9 mouse cellular contexts compared by ENCODE assay signal in the genomic region with DNA sequence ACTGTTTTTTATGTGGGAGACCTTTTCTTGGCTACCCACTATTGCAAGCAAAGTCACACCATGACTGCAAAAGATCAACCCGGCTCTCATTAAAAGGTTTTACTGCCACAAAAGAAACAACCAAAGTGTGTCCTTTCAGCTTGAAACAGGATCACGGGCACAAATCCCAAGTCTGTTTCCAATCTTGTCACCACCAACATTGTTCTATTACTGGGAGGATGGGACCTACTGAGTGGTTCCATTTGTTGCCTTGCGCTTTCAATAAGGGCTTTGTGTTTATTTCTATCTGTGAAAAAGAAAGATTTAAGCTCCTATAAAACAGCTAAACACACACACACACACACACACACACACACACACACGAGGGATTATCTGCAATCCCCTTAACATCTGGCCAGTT. TPM values are rescaled to one million over a fixed set of nuclear protein-coding genes. Genes with fewer than 3 reads are reported as not detected.
A peak's percentile ranks its signal among the peaks of the same experiment; 100 is the strongest.
DNase-seq lines count a peak whose midpoint lies in the region; ATAC-seq and TF ChIP-seq lines count a peak whose summit lies in the region.
"Had no signal": no experiment of that assay in that cellular context is flagged by ENCODE, and none has a peak within 500 bp of the region (broad histone marks: within the 10 kb centered on the region; RNA-seq: fewer than 3 reads in every experiment).

No protein-coding gene starts in this region.

- H3K4me3 ChIP-seq in heart, embryonic 13.5 days = peak overlapping the region; percentile 95
- no peak overlapping the region for H3K4me3 ChIP-seq in cortical plate, adult 2 months (ENCODE audit: insufficient read depth, low read length)
- H3K4me3 ChIP-seq in midbrain, embryonic 12.5 days = peak overlapping the region; percentile 72

- TF ChIP-seq POLR2A in cortical plate, adult 2 months (IDR thresholded peaks at IDR 0.05; ENCODE audit: extremely low read depth, insufficient read depth, low read length) = no peak

- no peaks in the 10 kb centered on the region for H3K36me3 ChIP-seq in heart, embryonic 13.5 days
- H3K36me3 ChIP-seq in midbrain, embryonic 12.5 days = no peaks in the 10 kb centered on the region

- no peak for TF ChIP-seq CTCF in cortical plate, adult 2 months (IDR thresholded peaks at IDR 0.05; ENCODE audit: extremely low read depth, insufficient read depth, low read length)

- WGBS in heart, embryonic 13.5 days = 21% methylated on average over 4 of the region's 4 CpGs
- 5% methylated on average over 4 of the region's 4 CpGs for WGBS in midbrain, embryonic 12.5 days

- ATAC-seq in heart, embryonic 13.5 days (ENCODE audit: extremely low read depth, insufficient number of reproducible peaks, low FRiP score, low TSS enrichment) = no peak
- no peak for ATAC-seq in midbrain, embryonic 12.5 days (ENCODE audit: low FRiP score, low read depth)
- ATAC-seq: CD4-positive, CD25-positive, alpha-beta regulatory T cell, adult 4 months had no signal

- no peaks in the 10 kb centered on the region for H3K9me3 ChIP-seq in heart, embryonic 13.5 days
- H3K9me3 ChIP-seq in midbrain, embryonic 12.5 days = 0 out of 2 replicates have a peak, but pooled peaks cover 4% of the 10 kb centered on the region

- H3K4me1 ChIP-seq in heart, embryonic 13.5 days = peaks cover 52% of the 10 kb centered on the region
- H3K4me1 ChIP-seq in cortical plate, adult 2 months (ENCODE audit: control insufficient read depth, insufficient read depth, low read length) = no peaks in the 10 kb centered on the region
- peaks cover 5% of the 10 kb centered on the region; the same call in 1 of the 2 replicates for H3K4me1 ChIP-seq in midbrain, embryonic 12.5 days

- intact Hi-C loops in heart, postnatal 10 days (cut with DNase I) = loop anchor here (2.0 kb wide), 1 partner anchor 14 kb away; no protein-coding TSS in a partner anchor

- peak overlapping the region; percentile 69 for H3K4me2 ChIP-seq in heart, embryonic 13.5 days
- H3K4me2 ChIP-seq in midbrain, embryonic 12.5 days (replicated peaks) = peak overlapping the region; percentile 76

- peak overlapping the region; percentile 97 for H3K27ac ChIP-seq in heart, embryonic 13.5 days (replicated peaks)
- peak overlapping the region; percentile 78 for H3K27ac ChIP-seq in cortical plate, adult 2 months (ENCODE audit: insufficient read depth, low read length)
- H3K27ac ChIP-seq in midbrain, embryonic 12.5 days (replicated peaks) = no peak overlapping the region

- DNase-seq in heart, postnatal 4 days = no peak
- DNase-seq in heart, postnatal 10 days = peak; percentile 44 to 51
- DNase-seq in thymus, postnatal 4 days = no peak
- DNase-seq in left cerebral cortex, adult 8-10 months (ENCODE audit: low spot score in 2 of 2) = no peak
- DNase-seq in cerebellum, postnatal 25 days = no peak

- H3K9ac ChIP-seq in heart, embryonic 13.5 days = peak overlapping the region; percentile 98
- no peak overlapping the region for H3K9ac ChIP-seq in midbrain, embryonic 12.5 days (replicated peaks)

- no peaks in the 10 kb centered on the region for H3K27me3 ChIP-seq in heart, embryonic 13.5 days (replicated peaks)
- H3K27me3 ChIP-seq in midbrain, embryonic 12.5 days = peaks cover 11% of the 10 kb centered on the region

RNA-seq across cellular contexts. Expression of a gene that starts 1.8 kb away (rescaled TPM):
- 10.3 and 12.3 TPM in 2 replicates for polyA plus RNA-seq in heart, embryonic 13.5 days (2015; fragmentation: Nextera tagmentation; extraction: Ambion mirVana)
- 10 to 100 TPM; 85.5 to 86.4 TPM for total RNA-seq in heart, postnatal 4 days (2021)
- 2.6 and 4.0 TPM in 2 replicates for polyA plus RNA-seq in cortical plate, adult 2 months (2012; rRNA removed)
- 10 to 100 TPM; 61.9 to 64.6 TPM for total RNA-seq in heart, postnatal 10 days (2021)
- 5.5 and 5.7 TPM in 2 replicates for polyA plus RNA-seq in midbrain, embryonic 12.5 days (2016; fragmentation: Nextera tagmentation; extraction: Ambion mirVana)
- 1 to 10 TPM; 6.6 to 8.7 (median 8.2) TPM for total RNA-seq in left cerebral cortex, adult 8-10 months (2022)

RNA-seq across cellular contexts. Expression of a gene that starts 40.2 kb away (rescaled TPM):
- polyA plus RNA-seq in heart, embryonic 13.5 days (2015; fragmentation: Nextera tagmentation; extraction: Ambion mirVana) = 18.5 and 21.3 TPM in 2 replicates
- 1 to 10 TPM; 6.4 to 8.8 TPM for total RNA-seq in heart, postnatal 4 days (2021)
- 21.0 and 23.1 TPM in 2 replicates for polyA plus RNA-seq in cortical plate, adult 2 months (2012; rRNA removed)
- total RNA-seq in heart, postnatal 10 days (2021) = 1 to 10 TPM; 7.1 to 8.7 TPM
- 49.3 and 50.1 TPM in 2 replicates for polyA plus RNA-seq in midbrain, embryonic 12.5 days (2016; fragmentation: Nextera tagmentation; extraction: Ambion mirVana)
- 10 to 100 TPM; 26.6 to 31.1 (median 28.9) TPM for total RNA-seq in left cerebral cortex, adult 8-10 months (2022)

Comparison
In these comparisons a context has a peak if more than half of its experiments do, and no peak if none do; other contexts are left out.
1. DNase-seq: peak in heart, postnatal 10 days (2 of 2); none in heart, postnatal 4 days (single experiment), thymus, postnatal 4 days (single experiment), left cerebral cortex, adult 8-10 months (0 of 2) and cerebellum, postnatal 25 days (0 of 2).
2. RNA of a gene that starts 1.8 kb away (total RNA-seq): 85.5 to 86.4 TPM in heart, postnatal 4 days and 61.9 to 64.6 TPM in heart, postnatal 10 days; 6.6 to 8.7 TPM in left cerebral cortex, adult 8-10 months; every median in the first group is over 4 times any median in the second.